ENCODE assay signal across 8 mouse cellular contexts in the genomic region with DNA sequence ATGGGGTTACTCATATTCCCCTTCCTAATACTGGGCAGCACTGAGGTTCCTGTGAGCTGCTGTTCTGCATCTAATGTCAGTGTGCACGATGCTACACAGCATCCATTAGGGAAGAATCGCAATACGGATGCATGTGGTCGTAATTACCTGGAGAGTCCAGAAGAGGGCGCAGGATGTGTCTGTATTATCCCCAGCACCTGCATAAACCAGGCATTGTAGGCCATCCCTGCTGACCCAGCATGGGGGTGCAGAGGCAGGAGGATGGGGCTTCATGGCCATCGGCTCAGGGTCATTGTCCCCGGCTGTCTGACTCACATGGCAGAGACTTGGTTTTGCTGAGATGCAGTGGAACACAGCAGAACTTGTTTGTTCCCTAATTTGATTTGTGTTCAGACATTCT. TPM values are rescaled to one million over a fixed set of nuclear protein-coding genes. Genes with fewer than 3 reads are reported as not detected.
DNase-seq lines count a peak whose midpoint lies in the region; ATAC-seq lines count a peak whose summit lies in the region.

No protein-coding gene starts in this region.

- peak; percentile 76 for DNase-seq in hindbrain, embryonic 10.5 days (ENCODE audit: low spot score)
- peak; percentile 90 for DNase-seq in brain, adult 2 months (ENCODE audit: low read depth, low spot score)
- DNase-seq in forebrain, embryonic 11.5 days (ENCODE audit: low spot score) = peak; percentile 82
- peak; percentile 79 to 86 for DNase-seq in left cerebral cortex, postnatal 25 days (ENCODE audit: low spot score in 2 of 2)
- peak; percentile 91 for DNase-seq in midbrain, embryonic 14.5 days
- peak; percentile 85 for DNase-seq in splenic B cell, adult 2 months (ENCODE audit: low read depth, low spot score)

- peaks cover 40% of the 10 kb centered on the region for H3K36me3 ChIP-seq in hindbrain, embryonic 10.5 days
- H3K36me3 ChIP-seq in hindbrain, embryonic 12.5 days = peaks cover 32% of the 10 kb centered on the region
- no peaks in the 10 kb centered on the region; the same call in 1 of the 2 replicates for H3K36me3 ChIP-seq in forebrain, embryonic 11.5 days (ENCODE audit: control insufficient read depth, insufficient read depth, low read length)
- H3K36me3 ChIP-seq in hindbrain, embryonic 16.5 days (ENCODE audit: control insufficient read depth, insufficient read depth, low read length) = peaks cover 6% of the 10 kb centered on the region; the same call in 1 of the 2 replicates
- H3K36me3 ChIP-seq in midbrain, embryonic 14.5 days (ENCODE audit: control insufficient read depth, insufficient read depth, low read length) = peaks cover 33% of the 10 kb centered on the region
- H3K36me3 ChIP-seq in splenic B cell, adult 2 months (ENCODE audit: control insufficient read depth, insufficient read depth, low read length, poor library complexity, severe bottlenecking) = peaks cover 15% of the 10 kb centered on the region

- H3K4me2 ChIP-seq in hindbrain, embryonic 12.5 days (replicated peaks) = no peak overlapping the region
- no peak overlapping the region for H3K4me2 ChIP-seq in forebrain, embryonic 11.5 days (ENCODE audit: low read depth, low read length, severe bottlenecking)
- no peak overlapping the region for H3K4me2 ChIP-seq in hindbrain, embryonic 16.5 days (ENCODE audit: low read length)
- H3K4me2 ChIP-seq in midbrain, embryonic 14.5 days (ENCODE audit: low read length) = no peak overlapping the region

- no peak for ATAC-seq in hindbrain, embryonic 12.5 days (ENCODE audit: low FRiP score)
- ATAC-seq in forebrain, embryonic 11.5 days (replicated peaks; ENCODE audit: low FRiP score) = no peak
- ATAC-seq in hindbrain, embryonic 16.5 days = 0 out of 2 replicates have a peak, but pooled peaks have one; percentile 3
- no peak for ATAC-seq in midbrain, embryonic 14.5 days (ENCODE audit: low FRiP score, low TSS enrichment)

- no peak overlapping the region for H3K27ac ChIP-seq in hindbrain, embryonic 10.5 days
- no peak overlapping the region for H3K27ac ChIP-seq in hindbrain, embryonic 12.5 days
- H3K27ac ChIP-seq in forebrain, embryonic 11.5 days (ENCODE audit: low read depth, low read length) = no peak overlapping the region
- H3K27ac ChIP-seq in hindbrain, embryonic 16.5 days (ENCODE audit: low read depth, low read length) = no peak overlapping the region
- 0 out of 2 replicates have a peak overlapping the region, but pooled peaks have one; percentile 14 for H3K27ac ChIP-seq in midbrain, embryonic 14.5 days (replicated peaks; ENCODE audit: low read depth, low read length)

- intact Hi-C loops in left cerebral cortex, postnatal 25 days (cut with DNase I) = loop anchor here (1.0 to 5.0 kb wide), 2 partner anchors 67 to 262 kb away; a partner anchor contains a TSS

- no peaks in the 10 kb centered on the region for H3K27me3 ChIP-seq in hindbrain, embryonic 10.5 days (ENCODE audit: insufficient read depth, poor library complexity, severe bottlenecking)
- no peaks in the 10 kb centered on the region for H3K27me3 ChIP-seq in hindbrain, embryonic 12.5 days
- no peaks in the 10 kb centered on the region for H3K27me3 ChIP-seq in forebrain, embryonic 11.5 days (ENCODE audit: control insufficient read depth, insufficient read depth, low read length)
- no peaks in the 10 kb centered on the region for H3K27me3 ChIP-seq in hindbrain, embryonic 16.5 days (replicated peaks; ENCODE audit: control insufficient read depth, insufficient read depth, low read length)
- H3K27me3 ChIP-seq in midbrain, embryonic 14.5 days (ENCODE audit: control insufficient read depth, insufficient read depth, low read length) = no peaks in the 10 kb centered on the region
- no peaks in the 10 kb centered on the region for H3K27me3 ChIP-seq in splenic B cell, adult 2 months (ENCODE audit: control insufficient read depth, insufficient read depth, low read length, poor library complexity, severe bottlenecking)

- no peak overlapping the region for H3K9ac ChIP-seq in hindbrain, embryonic 12.5 days
- no peak overlapping the region for H3K9ac ChIP-seq in forebrain, embryonic 11.5 days (ENCODE audit: low read length)
- no peak overlapping the region; the same call in 1 of the 2 replicates for H3K9ac ChIP-seq in hindbrain, embryonic 16.5 days (ENCODE audit: low read depth, low read length)
- no peak overlapping the region for H3K9ac ChIP-seq in midbrain, embryonic 14.5 days (replicated peaks; ENCODE audit: low read length)

- WGBS in hindbrain, embryonic 10.5 days = 21% methylated on average over 7 of the region's 7 CpGs
- WGBS in hindbrain, embryonic 12.5 days = 15% methylated on average over 7 of the region's 7 CpGs
- WGBS in forebrain, embryonic 11.5 days = 16% methylated on average over 7 of the region's 7 CpGs
- 6% methylated on average over 7 of the region's 7 CpGs for WGBS in hindbrain, embryonic 16.5 days
- WGBS in midbrain, embryonic 14.5 days = 11% methylated on average over 7 of the region's 7 CpGs

- no peak overlapping the region for H3K4me3 ChIP-seq in hindbrain, embryonic 10.5 days
- H3K4me3 ChIP-seq in hindbrain, embryonic 12.5 days = no peak overlapping the region
- no peak overlapping the region for H3K4me3 ChIP-seq in forebrain, embryonic 11.5 days (ENCODE audit: low read depth, low read length)
- H3K4me3 ChIP-seq in hindbrain, embryonic 16.5 days (ENCODE audit: low read length) = no peak overlapping the region
- no peak overlapping the region for H3K4me3 ChIP-seq in midbrain, embryonic 14.5 days (replicated peaks; ENCODE audit: low read depth, low read length)

- no peaks in the 10 kb centered on the region for H3K9me3 ChIP-seq in hindbrain, embryonic 10.5 days
- H3K9me3 ChIP-seq in hindbrain, embryonic 12.5 days (replicated peaks) = no peaks in the 10 kb centered on the region
- no peaks in the 10 kb centered on the region for H3K9me3 ChIP-seq in forebrain, embryonic 11.5 days (ENCODE audit: control insufficient read depth, low read length)
- no peaks in the 10 kb centered on the region for H3K9me3 ChIP-seq in hindbrain, embryonic 16.5 days (ENCODE audit: control insufficient read depth, low read length)
- H3K9me3 ChIP-seq in midbrain, embryonic 14.5 days (ENCODE audit: control insufficient read depth, low read length) = no peaks in the 10 kb centered on the region

- peaks cover 33% of the 10 kb centered on the region for H3K4me1 ChIP-seq in hindbrain, embryonic 10.5 days (replicated peaks)
- peaks cover 31% of the 10 kb centered on the region for H3K4me1 ChIP-seq in hindbrain, embryonic 12.5 days
- H3K4me1 ChIP-seq in forebrain, embryonic 11.5 days (replicated peaks; ENCODE audit: control insufficient read depth, insufficient read depth, low read length) = peaks cover 9% of the 10 kb centered on the region; the same call in 1 of the 2 replicates
- peaks cover 26% of the 10 kb centered on the region for H3K4me1 ChIP-seq in hindbrain, embryonic 16.5 days (ENCODE audit: control insufficient read depth, insufficient read depth, low read depth, low read length)
- peaks cover 14% of the 10 kb centered on the region for H3K4me1 ChIP-seq in midbrain, embryonic 14.5 days (ENCODE audit: control insufficient read depth, insufficient read depth, low read length)

RNA-seq across cellular contexts. Expression of a gene that starts 3.6 kb away (rescaled TPM):
- 412 and 491 TPM in 2 replicates for polyA plus RNA-seq in hindbrain, embryonic 10.5 days (2016; fragmentation: Nextera tagmentation; extraction: Ambion mirVana)
- 349 and 383 TPM in 2 replicates for polyA plus RNA-seq in hindbrain, embryonic 12.5 days (2016; fragmentation: Nextera tagmentation; extraction: Ambion mirVana)
- polyA plus RNA-seq in forebrain, embryonic 11.5 days (2014; fragmentation: Nextera tagmentation; extraction: Ambion mirVana) = 375 and 401 TPM in 2 replicates
- 490 and 530 TPM in 2 replicates for polyA plus RNA-seq in hindbrain, embryonic 16.5 days (2015; fragmentation: Nextera tagmentation; extraction: Ambion mirVana)
- total RNA-seq in left cerebral cortex, postnatal 25 days (2021) = 100 to 1,000 TPM; 187 to 191 TPM
- polyA plus RNA-seq in midbrain, embryonic 14.5 days (2014; fragmentation: Nextera tagmentation; extraction: Ambion mirVana) = 456 and 524 TPM in 2 replicates

RNA-seq across cellular contexts. Expression of a gene that starts 22.1 kb away (rescaled TPM):
- 54.8 and 82.1 TPM in 2 replicates for polyA plus RNA-seq in hindbrain, embryonic 10.5 days (2016; fragmentation: Nextera tagmentation; extraction: Ambion mirVana)
- 110 and 113 TPM in 2 replicates for polyA plus RNA-seq in hindbrain, embryonic 12.5 days (2016; fragmentation: Nextera tagmentation; extraction: Ambion mirVana)
- polyA plus RNA-seq in forebrain, embryonic 11.5 days (2014; fragmentation: Nextera tagmentation; extraction: Ambion mirVana) = 51.2 and 54.9 TPM in 2 replicates
- 185 and 196 TPM in 2 replicates for polyA plus RNA-seq in hindbrain, embryonic 16.5 days (2015; fragmentation: Nextera tagmentation; extraction: Ambion mirVana)
- total RNA-seq in left cerebral cortex, postnatal 25 days (2021) = 100 to 1,000 TPM; 162 to 171 TPM
- polyA plus RNA-seq in midbrain, embryonic 14.5 days (2014; fragmentation: Nextera tagmentation; extraction: Ambion mirVana) = 162 and 173 TPM in 2 replicates

RNA-seq across cellular contexts. Expression of a gene that starts 45.6 kb away (rescaled TPM):
- 307 and 334 TPM in 2 replicates for polyA plus RNA-seq in hindbrain, embryonic 10.5 days (2016; fragmentation: Nextera tagmentation; extraction: Ambion mirVana)
- 344 and 345 TPM in 2 replicates for polyA plus RNA-seq in hindbrain, embryonic 12.5 days (2016; fragmentation: Nextera tagmentation; extraction: Ambion mirVana)
- polyA plus RNA-seq in forebrain, embryonic 11.5 days (2014; fragmentation: Nextera tagmentation; extraction: Ambion mirVana) = 263 and 298 TPM in 2 replicates
- 130 and 180 TPM in 2 replicates for polyA plus RNA-seq in hindbrain, embryonic 16.5 days (2015; fragmentation: Nextera tagmentation; extraction: Ambion mirVana)
- 1 to 10 TPM; 4.4 to 4.5 TPM for total RNA-seq in left cerebral cortex, postnatal 25 days (2021)
- polyA plus RNA-seq in midbrain, embryonic 14.5 days (2014; fragmentation: Nextera tagmentation; extraction: Ambion mirVana) = 142 and 169 TPM in 2 replicates

RNA-seq across cellular contexts. Expression of a gene that starts 58.5 kb away (rescaled TPM):
- polyA plus RNA-seq in hindbrain, embryonic 10.5 days (2016; fragmentation: Nextera tagmentation; extraction: Ambion mirVana) = 1.4 and 3.8 TPM in 2 replicates
- 2.6 and 3.7 TPM in 2 replicates for polyA plus RNA-seq in hindbrain, embryonic 12.5 days (2016; fragmentation: Nextera tagmentation; extraction: Ambion mirVana)
- 0.23 and 1.3 TPM in 2 replicates for polyA plus RNA-seq in forebrain, embryonic 11.5 days (2014; fragmentation: Nextera tagmentation; extraction: Ambion mirVana)
- polyA plus RNA-seq in hindbrain, embryonic 16.5 days (2015; fragmentation: Nextera tagmentation; extraction: Ambion mirVana) = 2.4 and 2.7 TPM in 2 replicates
- total RNA-seq in left cerebral cortex, postnatal 25 days (2021) = 10 to 100 TPM in 1 of 2 experiments, 1 to 10 TPM in 1; 9.5 to 12.1 TPM
- 1.1 and 1.7 TPM in 2 replicates for polyA plus RNA-seq in midbrain, embryonic 14.5 days (2014; fragmentation: Nextera tagmentation; extraction: Ambion mirVana)
